8 mouse cellular contexts compared by ENCODE assay signal in genomic region chr7:28382981-28383396, GRCm38 (mm10). TPM values are rescaled to one million over a fixed set of nuclear protein-coding genes. Genes with fewer than 3 reads are reported as not detected.
DNase-seq lines count a peak whose midpoint lies in the region; ATAC-seq and TF ChIP-seq lines count a peak whose summit lies in the region.

No protein-coding gene starts in this region.

- H3K9ac ChIP-seq in intestine, postnatal 0 days (ENCODE audit: low read depth, low read length): peak overlapping the region; percentile 79; the same call in 1 of the 2 replicates

- H3K4me1 ChIP-seq in cerebellum, adult 2 months (ENCODE audit: control insufficient read depth, insufficient read depth, low read length): peaks cover 13% of the 10 kb centered on the region
- peaks cover 19% of the 10 kb centered on the region for H3K4me1 ChIP-seq in intestine, postnatal 0 days (replicated peaks; ENCODE audit: control insufficient read depth, insufficient read depth, low read length)
- H3K4me1 ChIP-seq in olfactory bulb, adult 2 months (ENCODE audit: control insufficient read depth, insufficient read depth, low read length): peaks cover 45% of the 10 kb centered on the region

- no peak for DNase-seq in cerebellum, adult 2 months
- DNase-seq in cerebellum, adult 9-10 months: no peak
- peak; percentile 87 for DNase-seq in T-cell, adult 2 months (ENCODE audit: low spot score)
- peak; percentile 73 to 75 for DNase-seq in frontal cortex, adult 2 months (ENCODE audit: extremely low spot score in 1 of 2, low spot score in 1 of 2)
- peak; percentile 85 for DNase-seq in liver
- DNase-seq in cerebellum, postnatal 25 days: no peak

- H3K27me3 ChIP-seq in cerebellum, adult 2 months (ENCODE audit: control insufficient read depth, insufficient read depth, low read length): no peaks in the 10 kb centered on the region
- H3K27me3 ChIP-seq in intestine, postnatal 0 days (replicated peaks; ENCODE audit: control insufficient read depth, insufficient read depth, low read length): no peaks in the 10 kb centered on the region

- WGBS in cerebellum, adult 2 months: 44% methylated on average over 11 of the region's 11 CpGs
- whole genome bisulfite sequencing in intestine, postnatal 0 days: 27% methylated on average over 11 of the region's 11 CpGs
- WGBS in olfactory bulb, adult 2 months: 24% methylated on average over 11 of the region's 11 CpGs

- no peaks in the 10 kb centered on the region for H3K9me3 ChIP-seq in intestine, postnatal 0 days (ENCODE audit: control insufficient read depth)

- H3K27ac ChIP-seq in cerebellum, adult 2 months (ENCODE audit: insufficient read depth, low read length): peak overlapping the region; percentile 26; the same call in 1 of the 2 replicates
- H3K27ac ChIP-seq in intestine, postnatal 0 days (ENCODE audit: low read depth, low read length): peak overlapping the region; percentile 100
- peak overlapping the region; percentile 94 for H3K27ac ChIP-seq in olfactory bulb, adult 2 months (ENCODE audit: insufficient read depth, low read depth, low read length)

- no peak for TF ChIP-seq POLR2A in cerebellum, adult 2 months (IDR thresholded peaks at IDR 0.05; ENCODE audit: borderline replicate concordance, insufficient read depth, low read length)
- TF ChIP-seq POLR2A in olfactory bulb, adult 2 months (IDR thresholded peaks at IDR 0.05; ENCODE audit: insufficient read depth, low read depth, low read length): no peak

- ATAC-seq in intestine, postnatal 0 days: peak; percentile 82

- no peak overlapping the region for H3K4me3 ChIP-seq in cerebellum, adult 2 months (replicated peaks; ENCODE audit: insufficient read depth, low read depth, low read length)
- no peak overlapping the region for H3K4me3 ChIP-seq in intestine, postnatal 0 days (ENCODE audit: low read depth, low read length)
- no peak overlapping the region for H3K4me3 ChIP-seq in olfactory bulb, adult 2 months (ENCODE audit: insufficient read depth, low read depth, low read length)

- TF ChIP-seq CTCF in cerebellum, adult 2 months (IDR thresholded peaks at IDR 0.05; ENCODE audit: borderline replicate concordance, insufficient read depth, low read depth, low read length): no peak
- no peak for TF ChIP-seq CTCF in intestine, postnatal 0 days (IDR thresholded peaks at IDR 0.05; ENCODE audit: low read depth)
- no peak for TF ChIP-seq CTCF in olfactory bulb, adult 2 months (IDR thresholded peaks at IDR 0.05; ENCODE audit: insufficient read depth, low read depth, low read length)

- H3K36me3 ChIP-seq in intestine, postnatal 0 days (ENCODE audit: control insufficient read depth, insufficient read depth): peaks cover 24% of the 10 kb centered on the region

- peak overlapping the region; percentile 89 for H3K4me2 ChIP-seq in intestine, postnatal 0 days (replicated peaks; ENCODE audit: low read depth)

RNA-seq across cellular contexts. Expression of gene Zfp36, which starts 2.9 kb away (rescaled TPM):
- polyA plus RNA-seq in cerebellum, adult 2 months (2012; rRNA removed): 3.7 and 3.9 TPM in 2 replicates
- polyA plus RNA-seq in frontal cortex, adult 2 months (2012; rRNA removed): 3.1 and 3.9 TPM in 2 replicates
- polyA plus RNA-seq in intestine, postnatal 0 days (2015; fragmentation: Nextera tagmentation; extraction: Ambion mirVana): 57.3 and 61.5 TPM in 2 replicates
- polyA plus RNA-seq in olfactory bulb, adult 2 months (2012; ENCODE audit: insufficient read depth, insufficient read length, low replicate concordance, missing spikeins): not detected in 2 replicates

RNA-seq across cellular contexts. Expression of gene Med29, which starts 9.5 kb away (rescaled TPM):
- polyA plus RNA-seq in cerebellum, adult 2 months (2012; rRNA removed): 47.9 and 49.5 TPM in 2 replicates
- polyA plus RNA-seq in frontal cortex, adult 2 months (2012; rRNA removed): 32.8 and 39.2 TPM in 2 replicates
- 42.7 and 44.2 TPM in 2 replicates for polyA plus RNA-seq in intestine, postnatal 0 days (2015; fragmentation: Nextera tagmentation; extraction: Ambion mirVana)
- polyA plus RNA-seq in olfactory bulb, adult 2 months (2012; ENCODE audit: insufficient read depth, insufficient read length, low replicate concordance, missing spikeins): not detected in 2 replicates

RNA-seq across cellular contexts. Expression of gene Paf1, which starts 9.8 kb away (rescaled TPM):
- polyA plus RNA-seq in cerebellum, adult 2 months (2012; rRNA removed): 104 and 124 TPM in 2 replicates
- polyA plus RNA-seq in frontal cortex, adult 2 months (2012; rRNA removed): 149 and 182 TPM in 2 replicates
- polyA plus RNA-seq in intestine, postnatal 0 days (2015; fragmentation: Nextera tagmentation; extraction: Ambion mirVana): 54.6 and 60.6 TPM in 2 replicates
- 1,326 TPM in 1 of 2 replicates, not detected in the other for polyA plus RNA-seq in olfactory bulb, adult 2 months (2012; ENCODE audit: insufficient read depth, insufficient read length, low replicate concordance, missing spikeins)

RNA-seq across cellular contexts. Expression of gene Plekhg2, which starts 10.6 kb away (rescaled TPM):
- 4.2 and 4.3 TPM in 2 replicates for polyA plus RNA-seq in cerebellum, adult 2 months (2012; rRNA removed)
- polyA plus RNA-seq in frontal cortex, adult 2 months (2012; rRNA removed): 4.3 and 6.3 TPM in 2 replicates
- 10.6 and 11.9 TPM in 2 replicates for polyA plus RNA-seq in intestine, postnatal 0 days (2015; fragmentation: Nextera tagmentation; extraction: Ambion mirVana)
- not detected in 2 replicates for polyA plus RNA-seq in olfactory bulb, adult 2 months (2012; ENCODE audit: insufficient read depth, insufficient read length, low replicate concordance, missing spikeins)

RNA-seq across cellular contexts. Expression of gene Rps16, which starts 32.5 kb away (rescaled TPM):
- 510 and 514 TPM in 2 replicates for polyA plus RNA-seq in cerebellum, adult 2 months (2012; rRNA removed)
- polyA plus RNA-seq in frontal cortex, adult 2 months (2012; rRNA removed): 618 and 661 TPM in 2 replicates
- 695 and 702 TPM in 2 replicates for polyA plus RNA-seq in intestine, postnatal 0 days (2015; fragmentation: Nextera tagmentation; extraction: Ambion mirVana)
- 767 TPM in 1 of 2 replicates, not detected in the other for polyA plus RNA-seq in olfactory bulb, adult 2 months (2012; ENCODE audit: insufficient read depth, insufficient read length, low replicate concordance, missing spikeins)

Comparison
In these comparisons a context has a peak if more than half of its experiments do, and no peak if none do; other contexts are left out.
1. DNase-seq: peak in T-cell, adult 2 months (single experiment), frontal cortex, adult 2 months (2 of 2) and liver (single experiment); none in cerebellum, adult 2 months (0 of 2), cerebellum, adult 9-10 months (single experiment) and cerebellum, postnatal 25 days (0 of 2).
2. H3K27ac ChIP-seq: peak in every context shown above with its lines; median percentile 100 in intestine, postnatal 0 days; 94 in olfactory bulb, adult 2 months; 26 in cerebellum, adult 2 months.
3. RNA of gene Zfp36, which starts 2.9 kb away (polyA plus RNA-seq): 57.3 to 61.5 TPM in intestine, postnatal 0 days; 3.7 to 3.9 TPM in cerebellum, adult 2 months, 3.1 to 3.9 TPM in frontal cortex, adult 2 months and not detected in olfactory bulb, adult 2 months; every median in the first group is over 10 times any median in the second.